Mouse (Mus musculus): ENCODE data around the gene Gm49721.
"Not testable (repeated sequence)": the region's sequence is repeated elsewhere in the genome, so short reads cannot be mapped to it uniquely, and the experiment has no call there.

DNA sequence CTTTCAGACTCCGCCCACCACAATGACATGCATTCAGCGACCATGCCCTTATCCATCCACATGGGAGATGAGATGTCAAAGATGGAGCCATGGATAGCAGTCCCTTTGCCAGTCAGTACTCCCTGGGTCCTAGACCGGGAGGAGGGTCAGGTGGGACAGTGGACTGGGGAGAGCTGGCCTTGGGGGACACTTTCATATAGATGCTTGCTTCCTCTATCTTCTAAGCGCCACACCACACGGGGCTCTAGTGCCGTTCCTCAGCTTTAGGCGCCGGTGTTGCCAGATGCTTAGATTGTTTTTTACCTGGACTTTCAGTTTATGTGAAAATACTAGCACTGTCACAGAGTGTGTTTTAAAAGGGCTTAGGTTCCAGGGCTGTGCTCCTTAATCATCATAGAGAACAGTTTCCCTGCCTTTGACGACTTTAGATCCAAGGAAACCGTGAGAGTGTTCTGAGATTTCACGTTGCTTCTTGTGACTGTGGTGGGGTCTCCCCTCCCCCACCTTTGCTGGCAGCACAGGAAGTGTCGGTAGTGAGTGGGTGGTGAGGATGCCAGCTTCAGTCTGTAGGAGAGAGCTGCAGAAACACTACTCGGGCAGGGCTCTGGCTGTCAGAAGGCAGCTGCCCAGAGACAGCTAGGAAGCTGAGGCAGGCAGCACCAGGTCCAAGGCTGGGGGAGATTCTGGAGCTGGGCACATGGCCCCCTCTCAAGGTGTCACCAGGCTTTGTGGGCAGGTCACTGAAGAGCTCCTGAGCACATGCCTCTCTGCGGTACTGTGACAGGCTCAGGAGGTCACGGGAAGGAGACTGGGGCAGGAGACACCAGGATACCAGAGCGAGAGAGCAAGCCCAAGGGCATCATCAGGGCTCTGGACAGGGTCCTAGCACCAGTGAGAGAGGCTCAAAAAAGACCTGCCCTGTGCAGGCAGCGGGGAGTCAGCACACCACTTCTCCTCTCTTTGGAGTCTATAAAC, 54.8 kb downstream of the Gm49721 start:
- not testable (repeated sequence) for TF ChIP-seq POLR2A (IDR thresholded peaks at IDR 0.05; ENCODE audit: extremely low read depth, insufficient read depth, low read length); CTCF (IDR thresholded peaks at IDR 0.05; ENCODE audit: low read depth, low read length)

Data from liver, adult 2 months (tissue).